Mouse (Mus musculus): ENCODE data around the gene Angptl6.
"Not testable (repeated sequence)": the region's sequence is repeated elsewhere in the genome, so short reads cannot be mapped to it uniquely, and the experiment has no call there.

The Angptl6 gene

DNA sequence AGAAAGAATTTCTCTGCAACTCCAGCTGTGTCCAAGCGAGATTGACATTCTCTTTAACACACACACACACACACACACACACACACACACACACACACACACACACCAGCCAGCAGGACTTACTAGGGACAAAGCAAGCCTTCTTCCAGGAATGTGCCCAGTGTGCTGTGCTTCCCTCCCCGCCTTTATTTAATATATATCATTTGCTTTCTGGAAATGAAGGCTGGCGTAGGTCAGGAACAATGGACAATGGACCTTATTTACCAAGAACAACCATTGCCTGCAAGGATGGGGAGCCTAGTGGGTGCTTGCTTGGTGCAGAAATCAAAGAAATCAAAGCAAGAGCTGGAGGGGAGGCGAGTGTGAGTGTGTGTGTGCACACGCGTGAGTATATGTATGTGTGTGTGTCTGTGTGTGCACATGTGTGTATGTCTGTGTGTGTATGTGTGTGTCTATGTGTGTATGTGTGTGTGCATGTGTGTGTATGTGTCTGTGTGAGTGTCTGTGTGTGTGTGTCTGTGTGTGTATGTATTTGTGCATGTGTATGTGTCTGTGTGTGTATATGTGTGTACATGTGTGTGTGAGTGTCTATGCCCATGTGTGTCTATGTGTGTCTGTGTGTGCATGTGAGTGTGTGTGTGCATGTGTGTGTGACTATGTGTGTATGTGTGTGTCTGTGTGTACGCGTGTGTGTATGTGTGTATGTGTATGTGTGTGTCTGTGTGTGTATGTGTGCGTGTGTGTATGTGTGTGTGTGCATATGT is 42.2 kb downstream of the Angptl6 start:
- DNase-seq, result no peak

DNA sequence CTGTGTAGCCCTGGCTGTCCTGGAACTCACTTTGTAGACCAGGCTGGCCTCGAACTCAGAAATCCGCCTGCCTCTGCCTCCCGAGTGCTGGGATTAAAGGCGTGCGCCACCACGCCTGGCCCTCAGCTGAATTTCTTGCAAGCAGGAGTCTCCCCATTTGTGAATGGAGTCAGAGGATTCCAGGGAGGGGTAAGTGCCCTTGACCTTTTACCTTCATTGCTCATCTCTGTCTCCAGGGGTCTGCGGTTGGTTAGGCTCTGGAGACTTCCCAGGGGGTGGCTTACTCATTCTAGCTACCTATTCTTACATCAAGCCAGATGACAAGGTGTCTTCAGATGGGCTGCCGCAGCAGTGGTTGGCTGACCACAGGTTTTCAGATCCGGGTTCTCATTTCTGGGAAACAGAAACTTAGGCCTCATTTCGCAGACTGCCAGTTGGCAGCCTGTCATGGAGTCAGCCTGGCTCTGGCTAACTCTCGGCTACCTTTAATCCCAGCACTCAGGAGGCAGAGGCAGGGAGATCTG is 44.0 kb downstream of the Angptl6 start:
- not testable (repeated sequence) for DNase-seq

GRCm38 (mm10) chr9:20834881-20835280 is 44.6 kb downstream of the Angptl6 start:
- DNase-seq, result no peak

- peak; percentile 91 to 92 for DNase-seq
These were observed 48.5 kb downstream of the Angptl6 start for GRCm38 (mm10) chr9:20830901-20831643.

- no peak for DNase-seq
These were observed 51.4 kb downstream of the Angptl6 start for GRCm38 (mm10) chr9:20828127-20828526.

- no peak for DNase-seq
These were observed 53.7 kb downstream of the Angptl6 start for GRCm38 (mm10) chr9:20825781-20826180.
